Mouse (Mus musculus) CH12.LX (cell line): ENCODE measurements at regions not wholly inside any gene's neighbourhood (a gene's known extent, or its start where the extent isn't known, plus 50 kb on each side); places are given as distances from the start of the nearest gene placed in this dataset.

Source experiments
- CTCF ChIP-seq, 2 experiments: IDR thresholded peaks in 1 of 2; conservative IDR thresholded peaks in 1 of 2; 2 replicates each; pipeline ENCODE4 v1.5.1; 2011 to 2012; ENCODE audit warnings: low read depth in 2 of 2, low read length in 2 of 2, improper control_type of control experiment in 1 of 2, inconsistent platforms in 1 of 2, mild to moderate bottlenecking in 1 of 2, moderate library complexity in 1 of 2
- EP300 ChIP-seq: IDR thresholded peaks from 2 replicates; pipeline ENCODE4 v1.6.1; 2011; ENCODE audit warnings: low read length, improper control_type of control experiment
- ETS1 ChIP-seq: conservative IDR thresholded peaks from 2 replicates; pipeline ENCODE4 v1.6.1; 2012; ENCODE audit warnings: low read depth, mild to moderate bottlenecking, inconsistent platforms, low read length, improper control_type of control experiment, moderate library complexity
- GABPA ChIP-seq: IDR thresholded peaks from 2 replicates; pipeline ENCODE4 v1.6.1; 2012; ENCODE audit warnings: low read depth, low read length, improper control_type of control experiment, inconsistent platforms; ENCODE audit not compliant: insufficient replicate concordance
- HCFC1 ChIP-seq: IDR thresholded peaks from 2 replicates; pipeline ENCODE4 v1.6.1; 2012; ENCODE audit warnings: low read depth, mild to moderate bottlenecking, inconsistent platforms, low read length, improper control_type of control experiment
- POLR2A ChIP-seq: IDR thresholded peaks from 2 replicates; pipeline ENCODE4 v1.6.1; 2011; ENCODE audit warnings: low read depth, mild to moderate bottlenecking, improper control_type of control experiment, low read length
- RAD21 ChIP-seq: IDR thresholded peaks from 2 replicates; pipeline ENCODE4 v1.6.1; 2011; ENCODE audit warnings: low read depth, mild to moderate bottlenecking, low read length, improper control_type of control experiment, moderate library complexity
- SMC3 ChIP-seq: IDR thresholded peaks from 2 replicates; pipeline ENCODE4 v1.6.1; 2011; ENCODE audit warnings: low read depth, low read length, improper control_type of control experiment
- TCF12 ChIP-seq: IDR thresholded peaks from 2 replicates; pipeline ENCODE4 v1.6.1; 2014; ENCODE audit warnings: low read depth, mild to moderate bottlenecking, inconsistent platforms, low read length, improper control_type of control experiment
- UBTF ChIP-seq: IDR thresholded peaks from 2 replicates; pipeline ENCODE4 v1.6.1; 2012; ENCODE audit warnings: low read depth, mild to moderate bottlenecking, inconsistent platforms, low read length, improper control_type of control experiment, moderate library complexity
- USF1 ChIP-seq: IDR thresholded peaks from 2 replicates; pipeline ENCODE4 v1.6.1; 2014; ENCODE audit warnings: low read depth, mild to moderate bottlenecking, inconsistent platforms, low read length, improper control_type of control experiment
- ZNF384 ChIP-seq: IDR thresholded peaks from 2 replicates; pipeline ENCODE4 v1.6.1; 2012; ENCODE audit warnings: low read depth, low read length, improper control_type of control experiment, inconsistent platforms

DNA sequence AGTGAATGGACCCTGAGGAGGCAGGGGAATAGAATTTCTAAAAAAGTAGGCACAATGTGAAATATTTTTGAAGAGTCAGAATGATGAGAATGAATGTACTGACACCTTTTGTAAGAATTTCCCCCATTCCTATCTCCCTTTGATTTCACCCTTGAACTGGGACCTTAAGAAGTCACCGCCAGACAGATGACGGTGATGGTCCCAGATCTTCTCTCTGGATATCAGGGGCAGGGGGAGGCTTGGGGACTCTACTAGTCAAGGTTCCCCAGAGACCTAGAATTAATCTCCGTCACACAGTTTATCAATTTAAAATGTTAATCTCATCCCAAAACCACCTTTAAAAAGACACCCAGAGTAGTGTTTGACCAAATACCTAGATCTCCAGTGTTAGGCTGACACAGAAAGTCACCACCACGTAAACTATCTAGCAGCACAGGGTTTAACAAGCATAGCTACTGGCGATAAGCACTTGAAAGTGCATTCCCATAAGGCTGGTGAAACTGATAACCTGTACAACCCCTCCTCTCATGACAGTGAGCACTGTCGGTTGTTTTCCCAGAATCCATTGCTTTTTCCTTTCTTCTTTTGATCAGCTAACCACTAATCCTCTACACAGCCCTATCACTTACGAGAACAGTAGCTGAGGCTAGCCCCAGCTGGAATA lies 163.5 kb upstream of the Cdkn3 start:
- TF ChIP-seq ZNF384 (no peak), USF1 (no peak), HCFC1 (no peak), SMC3 (no peak), CTCF (conservative IDR thresholded peaks at IDR 0.05 in 1 of 2, IDR thresholded peaks at IDR 0.05 in 1 of 2; ENCODE audit: low read depth in 2 of 2, low read length in 2 of 2) (no peak), GABPA (no peak), ETS1 (no peak), UBTF (no peak), POLR2A (no peak), TCF12 (no peak), EP300 (no peak), RAD21 (no peak)
